Mouse (Mus musculus): ENCODE data around the gene Stk39. TPM values are rescaled to one million over a fixed set of nuclear protein-coding genes. Genes with fewer than 3 reads are reported as not detected.

Stk39 gene
- polyA plus RNA-seq, 1 experiment from 2014 or later = 11.8 TPM

DNA sequence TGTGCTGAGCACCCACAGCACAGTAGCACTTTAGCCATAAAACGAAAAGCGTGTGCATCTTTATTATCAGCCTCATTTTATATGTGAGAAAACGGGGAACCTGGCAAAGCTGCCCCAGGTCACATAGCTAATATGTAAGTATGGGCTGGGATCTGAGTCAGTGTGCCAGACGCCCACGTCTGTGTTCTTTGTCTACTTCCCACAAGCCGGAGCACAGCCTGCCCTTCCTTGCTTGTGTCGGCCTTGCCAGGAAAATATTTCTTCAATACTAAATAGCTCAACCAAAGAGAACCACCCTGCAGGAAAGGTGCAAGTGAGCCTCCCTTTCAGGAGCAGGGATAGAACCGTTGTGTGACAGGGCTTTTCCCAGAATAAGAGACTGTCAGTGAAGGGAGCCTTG is 60.9 kb downstream of the Stk39 start:
- TF ChIP-seq EP300 (IDR thresholded peaks at IDR 0.05) (no peak), CTCF (IDR thresholded peaks at IDR 0.05) (no peak)
- Histone ChIP-seq H3K27ac (ENCODE audit: low read length) (no peak overlapping the region), H3K27me3 (replicated peaks; ENCODE audit: insufficient read depth, low read length) (no peaks in the 10 kb centered on the region), H3K36me3 (ENCODE audit: insufficient read depth, low read length) (no peaks in the 10 kb centered on the region), H3K9ac (replicated peaks; ENCODE audit: low read depth) (no peak overlapping the region), H3K4me2 (replicated peaks; ENCODE audit: low read depth, low read length) (no peak overlapping the region), H3K4me3 (ENCODE audit: low read depth, low read length) (no peak overlapping the region), H3K9me3 (ENCODE audit: low read length) (no peaks in the 10 kb centered on the region), H3K4me1 (ENCODE audit: insufficient read depth, low read depth, low read length) (peaks cover 6% of the 10 kb centered on the region; the same call in 1 of the 2 replicates)
- DNase-seq (ENCODE audit: low spot score) = no peak
- no peak for ATAC-seq
- WGBS = 82% methylated on average over 8 of the region's 8 CpGs

DNA sequence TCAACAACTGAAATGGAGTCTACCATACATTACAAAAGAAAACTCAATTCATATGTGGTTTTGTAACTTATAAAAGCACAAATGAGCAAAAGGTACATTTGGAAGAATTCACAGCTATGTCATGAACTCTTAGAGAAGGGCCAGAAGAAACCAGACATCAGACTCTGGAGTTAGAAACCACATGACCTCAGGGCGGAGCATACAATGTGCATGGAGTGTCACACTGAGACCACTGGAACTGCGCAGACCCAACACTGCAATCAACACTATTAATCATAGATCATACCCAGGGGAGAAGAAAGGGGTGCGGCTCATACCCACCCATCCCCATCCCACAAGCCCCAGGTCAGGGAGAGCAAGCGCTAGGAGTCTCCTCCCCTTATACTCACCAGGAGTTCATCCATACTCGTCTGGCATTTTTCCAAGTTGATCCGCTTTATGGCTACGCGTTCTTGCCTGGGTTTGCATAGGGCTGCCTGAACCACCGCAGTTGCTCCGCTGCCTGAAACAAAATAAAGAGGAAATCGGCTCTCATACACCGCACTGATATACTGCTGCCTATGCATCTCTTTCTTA is 62.3 kb downstream of the Stk39 start:
- no peak overlapping the region for H3K4me2 ChIP-seq (replicated peaks; ENCODE audit: low read depth, low read length)
- H3K9me3 ChIP-seq (ENCODE audit: low read length) = no peaks in the 10 kb centered on the region
- H3K27ac ChIP-seq (ENCODE audit: low read length) = no peak overlapping the region
- 66% methylated on average over 12 of the region's 12 CpGs for WGBS
- DNase-seq (ENCODE audit: low spot score) = no peak
- ATAC-seq = no peak
- no peak overlapping the region for H3K9ac ChIP-seq (replicated peaks; ENCODE audit: low read depth)
- H3K4me1 ChIP-seq (ENCODE audit: insufficient read depth, low read depth, low read length) = peaks cover 3% of the 10 kb centered on the region; the same call in 1 of the 2 replicates
- H3K36me3 ChIP-seq (ENCODE audit: insufficient read depth, low read length) = no peaks in the 10 kb centered on the region
- TF ChIP-seq CTCF (IDR thresholded peaks at IDR 0.05) (no peak), EP300 (IDR thresholded peaks at IDR 0.05) (no peak)
- H3K27me3 ChIP-seq (replicated peaks; ENCODE audit: insufficient read depth, low read length) = no peaks in the 10 kb centered on the region
- no peak overlapping the region for H3K4me3 ChIP-seq (ENCODE audit: low read depth, low read length)

DNA sequence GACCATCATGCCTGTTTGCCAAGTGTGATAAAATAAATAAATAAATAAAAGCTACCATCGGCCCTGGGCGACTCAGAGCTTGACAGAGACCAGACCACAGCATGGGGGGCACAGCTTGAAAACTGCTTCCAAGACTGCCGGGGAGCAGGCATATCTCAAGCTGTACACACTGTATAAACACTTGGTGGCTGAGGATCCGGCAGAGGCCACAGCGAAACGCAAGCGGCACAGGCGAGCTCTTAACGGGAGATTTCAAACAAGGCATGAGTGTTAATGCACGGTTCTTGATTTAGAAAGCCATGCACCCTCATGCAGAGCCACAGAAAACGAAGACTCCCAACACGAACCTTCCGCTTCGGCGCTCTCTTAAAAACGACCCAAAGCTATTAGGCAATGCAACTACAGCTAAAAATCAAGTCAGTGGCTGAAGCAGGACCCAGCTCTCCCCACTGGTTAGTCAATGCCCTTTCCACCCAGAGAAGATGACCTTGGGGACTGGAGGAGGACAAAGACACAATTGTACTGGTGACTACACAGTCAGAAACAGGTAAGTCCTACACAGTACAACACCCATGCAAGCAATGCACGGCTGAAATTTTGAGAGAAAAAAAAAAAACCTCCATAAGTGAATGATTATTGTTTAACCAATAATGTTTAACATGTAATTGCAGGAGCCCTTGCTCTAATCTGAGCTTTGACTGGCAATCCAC is 63.6 kb downstream of the Stk39 start:
- DNase-seq (ENCODE audit: low spot score) = no peak
- Histone ChIP-seq H3K4me1 (ENCODE audit: insufficient read depth, low read depth, low read length) (peaks cover 3% of the 10 kb centered on the region; the same call in 1 of the 2 replicates), H3K27me3 (replicated peaks; ENCODE audit: insufficient read depth, low read length) (no peaks in the 10 kb centered on the region), H3K27ac (ENCODE audit: low read length) (no peak overlapping the region), H3K9ac (replicated peaks; ENCODE audit: low read depth) (no peak overlapping the region), H3K4me3 (ENCODE audit: low read depth, low read length) (no peak overlapping the region), H3K36me3 (ENCODE audit: insufficient read depth, low read length) (no peaks in the 10 kb centered on the region), H3K9me3 (ENCODE audit: low read length) (no peaks in the 10 kb centered on the region), H3K4me2 (replicated peaks; ENCODE audit: low read depth, low read length) (peak overlapping the region; percentile 17)
- no peak for TF ChIP-seq EP300 (IDR thresholded peaks at IDR 0.05)
- TF ChIP-seq CTCF (IDR thresholded peaks at IDR 0.05) = no peak
- 31% methylated on average over 17 of the region's 17 CpGs for WGBS
- ATAC-seq = peak; percentile 40; the same call in 1 of the 2 replicates

DNA sequence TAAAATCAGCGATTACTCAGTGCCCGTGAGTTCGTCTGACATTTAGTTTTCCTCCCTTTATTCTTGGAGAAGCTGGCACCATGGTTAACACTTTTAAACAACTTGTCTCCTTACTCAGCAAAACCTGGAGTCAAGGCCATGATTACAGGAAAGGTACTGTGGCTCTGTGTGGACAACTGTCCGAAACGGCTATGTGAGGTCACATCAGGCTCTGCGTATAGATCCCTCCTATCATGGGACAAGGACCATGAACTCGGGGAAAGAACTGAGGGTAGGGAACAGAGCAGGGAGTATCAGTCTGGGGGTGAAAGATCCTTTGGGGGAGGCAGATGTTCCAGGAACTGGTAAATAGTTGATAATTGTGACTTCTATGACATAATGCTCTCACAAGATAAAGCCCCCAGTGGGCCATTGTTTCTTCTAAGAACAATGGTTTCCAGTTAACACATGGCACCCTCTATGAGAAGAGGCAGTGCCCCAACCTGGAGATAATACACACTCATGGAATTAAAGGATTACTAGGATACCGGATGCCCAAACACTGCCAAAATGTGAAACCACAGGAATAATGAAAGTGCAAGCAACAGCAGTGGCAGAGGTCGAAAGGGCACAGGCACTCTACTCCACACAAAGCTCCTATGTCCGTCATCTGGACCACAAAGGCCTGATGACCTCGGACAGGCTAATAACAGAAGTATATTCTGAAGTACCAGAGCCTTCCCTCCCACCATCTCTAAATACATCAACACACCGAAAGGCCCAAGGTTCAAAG is 64.7 kb downstream of the Stk39 start:
- WGBS = 71% methylated on average over 12 of the region's 12 CpGs
- H3K9me3 ChIP-seq (ENCODE audit: low read length) = no peaks in the 10 kb centered on the region
- H3K27me3 ChIP-seq (replicated peaks; ENCODE audit: insufficient read depth, low read length) = no peaks in the 10 kb centered on the region
- no peak for TF ChIP-seq CTCF (IDR thresholded peaks at IDR 0.05)
- TF ChIP-seq EP300 (IDR thresholded peaks at IDR 0.05) = no peak
- DNase-seq (ENCODE audit: low spot score) (no peak), ATAC-seq (no peak)
- no peak overlapping the region for H3K27ac ChIP-seq (ENCODE audit: low read length)
- no peak overlapping the region for H3K4me2 ChIP-seq (replicated peaks; ENCODE audit: low read depth, low read length)
- H3K9ac ChIP-seq (replicated peaks; ENCODE audit: low read depth) = no peak overlapping the region
- no peaks in the 10 kb centered on the region for H3K36me3 ChIP-seq (ENCODE audit: insufficient read depth, low read length)
- H3K4me1 ChIP-seq (ENCODE audit: insufficient read depth, low read depth, low read length) = peaks cover 3% of the 10 kb centered on the region; the same call in 1 of the 2 replicates
- no peak overlapping the region for H3K4me3 ChIP-seq (ENCODE audit: low read depth, low read length)

DNA sequence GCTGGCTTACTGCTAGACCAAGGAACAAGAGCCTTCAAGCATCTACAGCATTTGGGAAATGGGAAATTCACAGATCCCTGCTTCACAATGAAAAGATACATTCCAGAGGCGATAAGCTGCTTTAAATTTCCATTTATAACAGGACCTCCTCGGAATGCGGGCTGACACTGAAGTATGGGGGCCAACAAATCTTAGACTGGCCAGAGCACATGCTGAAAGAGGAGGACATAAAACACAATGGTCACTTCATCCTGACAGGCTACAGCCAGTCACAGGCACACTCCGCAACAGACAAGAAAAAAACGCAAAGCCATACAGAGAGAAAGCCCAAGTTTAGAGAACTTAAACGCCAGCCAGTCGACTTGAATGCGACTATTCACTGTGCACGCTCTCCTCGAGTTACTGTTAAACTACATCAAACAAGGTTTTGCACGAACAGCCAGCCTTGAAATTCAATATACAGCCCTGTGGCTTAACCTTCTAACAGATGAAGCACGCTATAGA is 65.4 kb downstream of the Stk39 start:
- no peak overlapping the region for H3K9ac ChIP-seq (replicated peaks; ENCODE audit: low read depth)
- no peaks in the 10 kb centered on the region for H3K36me3 ChIP-seq (ENCODE audit: insufficient read depth, low read length)
- H3K4me3 ChIP-seq (ENCODE audit: low read depth, low read length) = no peak overlapping the region
- H3K27ac ChIP-seq (ENCODE audit: low read length) = no peak overlapping the region
- no peak for TF ChIP-seq CTCF (IDR thresholded peaks at IDR 0.05)
- no peak for TF ChIP-seq EP300 (IDR thresholded peaks at IDR 0.05)
- H3K27me3 ChIP-seq (replicated peaks; ENCODE audit: insufficient read depth, low read length) = no peaks in the 10 kb centered on the region
- DNase-seq (ENCODE audit: low spot score) (no peak), ATAC-seq (no peak)
- H3K9me3 ChIP-seq (ENCODE audit: low read length) = no peaks in the 10 kb centered on the region
- peaks cover 3% of the 10 kb centered on the region; the same call in 1 of the 2 replicates for H3K4me1 ChIP-seq (ENCODE audit: insufficient read depth, low read depth, low read length)
- no peak overlapping the region for H3K4me2 ChIP-seq (replicated peaks; ENCODE audit: low read depth, low read length)
- WGBS = 38% methylated on average over 12 of the region's 12 CpGs

DNA sequence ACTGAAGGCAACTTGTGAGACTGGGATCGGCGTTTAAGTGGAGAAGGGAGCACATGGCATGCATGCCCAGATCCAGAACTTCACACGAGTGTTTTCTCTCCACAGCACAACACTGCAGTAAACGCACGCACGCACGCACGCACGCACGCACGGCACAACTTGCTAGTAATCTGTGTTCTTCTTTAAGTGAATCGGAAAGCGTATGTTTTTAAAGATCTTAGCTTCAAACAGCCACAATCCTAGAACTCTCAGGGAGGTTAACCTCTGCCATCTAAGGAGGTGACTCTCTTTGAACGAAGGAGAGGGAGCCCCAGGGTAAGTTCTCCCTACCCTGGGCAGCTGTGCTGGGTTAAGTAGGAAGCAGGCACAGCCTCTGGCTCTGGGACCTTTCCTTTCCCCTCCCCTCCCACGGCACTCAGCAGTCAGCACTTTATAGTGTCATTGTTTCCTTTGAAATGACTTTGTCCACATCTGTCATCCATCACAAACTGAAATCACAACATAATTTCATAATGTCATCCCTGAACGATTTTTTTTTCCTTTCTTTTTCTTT is 66.8 kb downstream of the Stk39 start:
- Histone ChIP-seq H3K36me3 (ENCODE audit: insufficient read depth, low read length) (no peaks in the 10 kb centered on the region), H3K4me2 (replicated peaks; ENCODE audit: low read depth, low read length) (peak overlapping the region; percentile 30), H3K27me3 (replicated peaks; ENCODE audit: insufficient read depth, low read length) (no peaks in the 10 kb centered on the region), H3K27ac (ENCODE audit: low read length) (no peak overlapping the region), H3K9ac (replicated peaks; ENCODE audit: low read depth) (no peak overlapping the region), H3K4me1 (ENCODE audit: insufficient read depth, low read depth, low read length) (peaks cover 3% of the 10 kb centered on the region; the same call in 1 of the 2 replicates), H3K9me3 (ENCODE audit: low read length) (no peaks in the 10 kb centered on the region), H3K4me3 (ENCODE audit: low read depth, low read length) (no peak overlapping the region)
- no peak for ATAC-seq
- no peak for DNase-seq (ENCODE audit: low spot score)
- TF ChIP-seq CTCF (IDR thresholded peaks at IDR 0.05) = no peak
- no peak for TF ChIP-seq EP300 (IDR thresholded peaks at IDR 0.05)
- WGBS = 47% methylated on average over 16 of the region's 16 CpGs

All from lung, postnatal 0 days (tissue).